Mouse (Mus musculus) hindbrain, embryonic 11.5 days (tissue): ENCODE results near the gene Gfra1. TPM values are rescaled to one million over a fixed set of nuclear protein-coding genes. Genes with fewer than 3 reads are reported as not detected.

Source experiments
- ATAC-seq: fragments of 200-750 bp; cut with Nextera tagmentation; 2 replicates; pipeline ENCODE4 v1.8.0; 2017; ENCODE audit warnings: mild to moderate bottlenecking, moderate TSS enrichment, moderate library complexity; ENCODE audit not compliant: low FRiP score
- DNase-seq: peaks from one replicate; pipeline ENCODE4 v3.0.0-alpha.2; 2015; ENCODE audit warnings: low spot score
- H3K27ac ChIP-seq: fragments of 300-500 bp; sonication (generic); 2 replicates; pipeline ENCODE4 v1.5.1; 2014; ENCODE audit warnings: mild to moderate bottlenecking, low read depth, low read length
- H3K27me3 ChIP-seq: fragments of 300-500 bp; sonication (generic); 2 replicates; pipeline ENCODE4 v1.6.1; 2014; ENCODE audit warnings: mild to moderate bottlenecking, low read length, moderate library complexity, mixed read lengths; ENCODE audit not compliant: control insufficient read depth, insufficient read depth
- H3K36me3 ChIP-seq: fragments of 300-500 bp; sonication (generic); 2 replicates; pipeline ENCODE4 v1.6.1; 2014; ENCODE audit warnings: mild to moderate bottlenecking, low read length, moderate library complexity, mixed read lengths; ENCODE audit not compliant: control insufficient read depth, insufficient read depth
- H3K4me1 ChIP-seq: fragments of 300-500 bp; sonication (generic); replicated peaks from 2 replicates; pipeline ENCODE4 v1.6.1; 2014; ENCODE audit warnings: low read length, mixed read lengths; ENCODE audit not compliant: control insufficient read depth, insufficient read depth
- H3K4me2 ChIP-seq: fragments of 300-500 bp; sonication (generic); replicated peaks from 2 replicates; pipeline ENCODE4 v1.6.1; 2014; ENCODE audit warnings: mild to moderate bottlenecking, low read depth, low read length
- H3K4me3 ChIP-seq: fragments of 300-500 bp; sonication (generic); 2 replicates; pipeline ENCODE4 v1.5.1; 2014; ENCODE audit warnings: low read depth, low read length
- H3K9ac ChIP-seq: fragments of 300-500 bp; sonication (generic); 2 replicates; pipeline ENCODE4 v1.6.1; 2014; ENCODE audit warnings: low read depth, low read length
- H3K9me3 ChIP-seq: fragments of 300-500 bp; sonication (generic); 2 replicates; pipeline ENCODE4 v1.6.1; 2016; ENCODE audit warnings: low read length; ENCODE audit not compliant: control insufficient read depth
- WGBS: fragments of 180-500 bp; shearing (Covaris S2); extraction: QIAGEN DNeasy Blood & Tissue Kit; methylation state at CpG from one replicate; pipeline ENCODE4 v1.1.7; 2014; 5-methylcytosine and 5-hydroxymethylcytosine counted together
- polyA plus RNA-seq: library from polyadenylated mRNA; unstranded; fragments of >200 nt; fragmentation: Nextera tagmentation; extraction: Ambion mirVana; gene quantifications from 2 replicates; pipeline ENCODE4 v1.2.1, GENCODE M21; 2014

Gene Gfra1
- polyA plus RNA-seq, 1 experiment from 2014 or later = 30.6 TPM

- WGBS = 63% methylated on average over 3 of the region's 3 CpGs
- Histone ChIP-seq H3K27me3 (no peaks in the 10 kb centered on the region), H3K27ac (no peak overlapping the region)
Measured at GRCm38 (mm10) chr19:58226882-58227281, 228.8 kb downstream of the Gfra1 start.

GRCm38 (mm10) chr19:58220061-58220831 lies 235.5 kb downstream of the Gfra1 start:
- no peak overlapping the region for H3K9ac ChIP-seq
- WGBS = 84% methylated on average over 25 of the region's 25 CpGs
- no peaks in the 10 kb centered on the region for H3K4me1 ChIP-seq
- no peak for ATAC-seq
- H3K4me2 ChIP-seq = no peak overlapping the region
- DNase-seq = no peak
- H3K27ac ChIP-seq = no peak overlapping the region
- no peaks in the 10 kb centered on the region for H3K9me3 ChIP-seq
- no peak overlapping the region for H3K4me3 ChIP-seq
- no peaks in the 10 kb centered on the region for H3K36me3 ChIP-seq
- H3K27me3 ChIP-seq = no peaks in the 10 kb centered on the region

More at GRCm38 (mm10) chr19:58226882-58227281, 228.8 kb downstream of the Gfra1 start:
- Histone ChIP-seq H3K36me3 (no peaks in the 10 kb centered on the region), H3K9me3 (no peaks in the 10 kb centered on the region), H3K9ac (no peak overlapping the region), H3K4me3 (no peak overlapping the region), H3K4me1 (no peaks in the 10 kb centered on the region), H3K4me2 (no peak overlapping the region)
- no peak for DNase-seq
- no peak for ATAC-seq

- no peaks in the 10 kb centered on the region for H3K27me3 ChIP-seq
- DNase-seq (no peak), ATAC-seq (no peak)
- WGBS = 90% methylated on average over 4 of the region's 4 CpGs
- H3K27ac ChIP-seq = no peak overlapping the region
- no peak overlapping the region for H3K4me2 ChIP-seq
- H3K36me3 ChIP-seq = no peaks in the 10 kb centered on the region
- no peak overlapping the region for H3K9ac ChIP-seq
- no peak overlapping the region for H3K4me3 ChIP-seq
- H3K4me1 ChIP-seq = no peaks in the 10 kb centered on the region
- H3K9me3 ChIP-seq = no peaks in the 10 kb centered on the region
Measured at GRCm38 (mm10) chr19:58217591-58217990, 238.1 kb downstream of the Gfra1 start.

- Histone ChIP-seq H3K27me3 (no peaks in the 10 kb centered on the region), H3K36me3 (no peaks in the 10 kb centered on the region), H3K9ac (no peak overlapping the region), H3K4me3 (no peak overlapping the region), H3K9me3 (no peaks in the 10 kb centered on the region), H3K4me2 (no peak overlapping the region), H3K27ac (no peak overlapping the region), H3K4me1 (no peaks in the 10 kb centered on the region)
- ATAC-seq (no peak), DNase-seq (no peak)
- 75% methylated on average over 10 of the region's 10 CpGs for WGBS
Measured at GRCm38 (mm10) chr19:58206496-58207044, 249.1 kb downstream of the Gfra1 start.

- no peak overlapping the region for H3K4me2 ChIP-seq
- DNase-seq (no peak), ATAC-seq (no peak)
- H3K4me3 ChIP-seq = no peak overlapping the region
- H3K27ac ChIP-seq = no peak overlapping the region
- no peaks in the 10 kb centered on the region for H3K9me3 ChIP-seq
- 91% methylated on average over 7 of the region's 7 CpGs for WGBS
- no peak overlapping the region for H3K9ac ChIP-seq
- no peaks in the 10 kb centered on the region for H3K36me3 ChIP-seq
- H3K4me1 ChIP-seq = no peaks in the 10 kb centered on the region
- H3K27me3 ChIP-seq = no peaks in the 10 kb centered on the region
Measured at GRCm38 (mm10) chr19:58205470-58205869, 250.2 kb downstream of the Gfra1 start.

GRCm38 (mm10) chr19:58202627-58203026 lies 253.1 kb downstream of the Gfra1 start:
- H3K4me2 ChIP-seq = no peak overlapping the region
- DNase-seq = no peak
- H3K27me3 ChIP-seq = no peaks in the 10 kb centered on the region
- no peaks in the 10 kb centered on the region for H3K4me1 ChIP-seq
- no peaks in the 10 kb centered on the region for H3K36me3 ChIP-seq
- no peak overlapping the region for H3K27ac ChIP-seq
- H3K4me3 ChIP-seq = no peak overlapping the region
- 69% methylated on average over 5 of the region's 5 CpGs for WGBS
- H3K9me3 ChIP-seq = no peaks in the 10 kb centered on the region
- no peak for ATAC-seq
- H3K9ac ChIP-seq = no peak overlapping the region

- H3K4me3 ChIP-seq = no peak overlapping the region
- H3K9me3 ChIP-seq = no peaks in the 10 kb centered on the region
- no peak for DNase-seq
- no peak for ATAC-seq
- H3K9ac ChIP-seq = no peak overlapping the region
- no peaks in the 10 kb centered on the region for H3K27me3 ChIP-seq
- no peaks in the 10 kb centered on the region for H3K4me1 ChIP-seq
- no peak overlapping the region for H3K4me2 ChIP-seq
- no peak overlapping the region for H3K27ac ChIP-seq
- no peaks in the 10 kb centered on the region for H3K36me3 ChIP-seq
- 73% methylated on average over 5 of the region's 5 CpGs for WGBS
Measured at GRCm38 (mm10) chr19:58199679-58200078, 256.0 kb downstream of the Gfra1 start.

GRCm38 (mm10) chr19:58193733-58194456 lies 261.8 kb downstream of the Gfra1 start:
- WGBS = 68% methylated on average over 7 of the region's 7 CpGs
- ATAC-seq = no peak
- no peak for DNase-seq

More at GRCm38 (mm10) chr19:58193733-58194456, 261.8 kb downstream of the Gfra1 start:
- H3K27me3 ChIP-seq = no peaks in the 10 kb centered on the region
- no peaks in the 10 kb centered on the region for H3K9me3 ChIP-seq
- no peak overlapping the region for H3K27ac ChIP-seq
- H3K4me3 ChIP-seq = no peak overlapping the region
- no peaks in the 10 kb centered on the region for H3K36me3 ChIP-seq
- no peak overlapping the region for H3K4me2 ChIP-seq
- no peaks in the 10 kb centered on the region for H3K4me1 ChIP-seq
- H3K9ac ChIP-seq = no peak overlapping the region
